Mouse (Mus musculus): ENCODE measurements at regions not wholly inside any gene's neighbourhood (a gene's known extent, or its start where the extent isn't known, plus 50 kb on each side); places are given as distances from the start of the nearest gene placed in this dataset.

GRCm38 (mm10) chr2:138838846-138839245 lies 582.5 kb downstream of the Btbd3 start:
- DNase-seq (ENCODE audit: low spot score) (no peak), ATAC-seq (ENCODE audit: extremely low read depth, insufficient number of reproducible peaks, low FRiP score, poor library complexity, severe bottlenecking) (no peak)
- Histone ChIP-seq H3K27me3 (ENCODE audit: insufficient read depth, low read length) (no peaks in the 10 kb centered on the region), H3K4me1 (ENCODE audit: insufficient read depth, low read depth, low read length) (no peaks in the 10 kb centered on the region), H3K9me3 (replicated peaks) (0 out of 2 replicates have a peak, but pooled peaks cover 2% of the 10 kb centered on the region), H3K36me3 (replicated peaks) (no peaks in the 10 kb centered on the region), H3K4me3 (ENCODE audit: low read depth, low read length) (no peak overlapping the region)
- TF ChIP-seq GATA1 (IDR thresholded peaks at IDR 0.05; ENCODE audit: borderline replicate concordance, low read length) (no peak), CTCF (IDR thresholded peaks at IDR 0.05; ENCODE audit: low read depth, low read length) (no peak), POLR2AphosphoS5 (IDR thresholded peaks at IDR 0.05; ENCODE audit: insufficient replicate concordance, low read depth, low read length) (no peak)

- no peaks in the 10 kb centered on the region for H3K4me1 ChIP-seq (ENCODE audit: insufficient read depth, low read depth, low read length)
- H3K4me3 ChIP-seq (ENCODE audit: low read depth, low read length) = no peak overlapping the region
- ATAC-seq (ENCODE audit: extremely low read depth, insufficient number of reproducible peaks, low FRiP score, poor library complexity, severe bottlenecking) (no peak), DNase-seq (ENCODE audit: low spot score) (no peak)
- no peaks in the 10 kb centered on the region; the same call in 1 of the 2 replicates for H3K9me3 ChIP-seq (replicated peaks)
- no peaks in the 10 kb centered on the region for H3K36me3 ChIP-seq (replicated peaks)
- H3K27me3 ChIP-seq (ENCODE audit: insufficient read depth, low read length) = no peaks in the 10 kb centered on the region
- no peak for TF ChIP-seq TAL1 (conservative IDR thresholded peaks at IDR 0.05; ENCODE audit: low read depth, low read length)
- TF ChIP-seq CTCF (IDR thresholded peaks at IDR 0.05; ENCODE audit: low read depth, low read length) = no peak
- TF ChIP-seq GATA1 (IDR thresholded peaks at IDR 0.05; ENCODE audit: borderline replicate concordance, low read length) = no peak
- no peak for TF ChIP-seq POLR2AphosphoS5 (IDR thresholded peaks at IDR 0.05; ENCODE audit: insufficient replicate concordance, low read depth, low read length)
- no peak for TF ChIP-seq GATA2 (IDR thresholded peaks at IDR 0.05; ENCODE audit: borderline replicate concordance, low read depth, low read length)
Observed at GRCm38 (mm10) chr2:138859121-138859520, 602.8 kb downstream of the Btbd3 start.

- Histone ChIP-seq H3K27me3 (ENCODE audit: insufficient read depth, low read length) (no peaks in the 10 kb centered on the region), H3K9me3 (replicated peaks) (no peaks in the 10 kb centered on the region; the same call in 1 of the 2 replicates), H3K4me1 (ENCODE audit: insufficient read depth, low read depth, low read length) (no peaks in the 10 kb centered on the region), H3K4me3 (ENCODE audit: low read depth, low read length) (no peak overlapping the region), H3K36me3 (replicated peaks) (no peaks in the 10 kb centered on the region)
- TF ChIP-seq TAL1 (conservative IDR thresholded peaks at IDR 0.05; ENCODE audit: low read depth, low read length) (no peak), GATA1 (IDR thresholded peaks at IDR 0.05; ENCODE audit: borderline replicate concordance, low read length) (no peak)
- DNase-seq (ENCODE audit: low spot score) = no peak
- no peak for ATAC-seq (ENCODE audit: extremely low read depth, insufficient number of reproducible peaks, low FRiP score, poor library complexity, severe bottlenecking)
Observed at GRCm38 (mm10) chr2:138896563-138896962, 597.1 kb upstream of the Sptlc3 start.

- no peaks in the 10 kb centered on the region for H3K27me3 ChIP-seq (ENCODE audit: insufficient read depth, low read length)
- TF ChIP-seq TAL1 (conservative IDR thresholded peaks at IDR 0.05; ENCODE audit: low read depth, low read length) (no peak), POLR2AphosphoS5 (IDR thresholded peaks at IDR 0.05; ENCODE audit: insufficient replicate concordance, low read depth, low read length) (no peak), GATA1 (IDR thresholded peaks at IDR 0.05; ENCODE audit: borderline replicate concordance, low read length) (no peak), GATA2 (IDR thresholded peaks at IDR 0.05; ENCODE audit: borderline replicate concordance, low read depth, low read length) (no peak), CTCF (IDR thresholded peaks at IDR 0.05; ENCODE audit: low read depth, low read length) (no peak)
- H3K4me1 ChIP-seq (ENCODE audit: insufficient read depth, low read depth, low read length) = no peaks in the 10 kb centered on the region
- DNase-seq (ENCODE audit: low spot score) (no peak), ATAC-seq (ENCODE audit: extremely low read depth, insufficient number of reproducible peaks, low FRiP score, poor library complexity, severe bottlenecking) (no peak)
- H3K9me3 ChIP-seq (replicated peaks) = no peaks in the 10 kb centered on the region; the same call in 1 of the 2 replicates
- no peaks in the 10 kb centered on the region for H3K36me3 ChIP-seq (replicated peaks)
- no peak overlapping the region for H3K4me3 ChIP-seq (ENCODE audit: low read depth, low read length)
Observed at GRCm38 (mm10) chr2:138897101-138897500, 596.6 kb upstream of the Sptlc3 start.

- Histone ChIP-seq H3K4me3 (ENCODE audit: low read depth, low read length) (no peak overlapping the region), H3K27me3 (ENCODE audit: insufficient read depth, low read length) (no peaks in the 10 kb centered on the region), H3K4me1 (ENCODE audit: insufficient read depth, low read depth, low read length) (no peaks in the 10 kb centered on the region), H3K36me3 (replicated peaks) (no peaks in the 10 kb centered on the region), H3K9me3 (replicated peaks) (no peaks in the 10 kb centered on the region)
- no peak for TF ChIP-seq CTCF (IDR thresholded peaks at IDR 0.05; ENCODE audit: low read depth, low read length)
- ATAC-seq (ENCODE audit: extremely low read depth, insufficient number of reproducible peaks, low FRiP score, poor library complexity, severe bottlenecking) (no peak), DNase-seq (ENCODE audit: low spot score) (no peak)
Observed at GRCm38 (mm10) chr2:138937165-138937564, 556.5 kb upstream of the Sptlc3 start.

GRCm38 (mm10) chr2:138939367-138939766 lies 554.3 kb upstream of the Sptlc3 start:
- no peak for ATAC-seq (ENCODE audit: extremely low read depth, insufficient number of reproducible peaks, low FRiP score, poor library complexity, severe bottlenecking)
- no peaks in the 10 kb centered on the region for H3K4me1 ChIP-seq (ENCODE audit: insufficient read depth, low read depth, low read length)
- TF ChIP-seq GATA1 (IDR thresholded peaks at IDR 0.05; ENCODE audit: borderline replicate concordance, low read length) = no peak
- TF ChIP-seq POLR2AphosphoS5 (IDR thresholded peaks at IDR 0.05; ENCODE audit: insufficient replicate concordance, low read depth, low read length) = no peak
- no peak for TF ChIP-seq CTCF (IDR thresholded peaks at IDR 0.05; ENCODE audit: low read depth, low read length)
- TF ChIP-seq TAL1 (conservative IDR thresholded peaks at IDR 0.05; ENCODE audit: low read depth, low read length) = no peak
- no peak for TF ChIP-seq GATA2 (IDR thresholded peaks at IDR 0.05; ENCODE audit: borderline replicate concordance, low read depth, low read length)
- no peak for DNase-seq (ENCODE audit: low spot score)
- no peak overlapping the region for H3K4me3 ChIP-seq (ENCODE audit: low read depth, low read length)
- H3K36me3 ChIP-seq (replicated peaks) = no peaks in the 10 kb centered on the region
- no peaks in the 10 kb centered on the region for H3K9me3 ChIP-seq (replicated peaks)
- H3K27me3 ChIP-seq (ENCODE audit: insufficient read depth, low read length) = no peaks in the 10 kb centered on the region

- no peak for ATAC-seq (ENCODE audit: extremely low read depth, insufficient number of reproducible peaks, low FRiP score, poor library complexity, severe bottlenecking)
- no peak for DNase-seq (ENCODE audit: low spot score)
- TF ChIP-seq CTCF (IDR thresholded peaks at IDR 0.05; ENCODE audit: low read depth, low read length) = no peak
- TF ChIP-seq TAL1 (conservative IDR thresholded peaks at IDR 0.05; ENCODE audit: low read depth, low read length) = no peak
- no peak for TF ChIP-seq POLR2AphosphoS5 (IDR thresholded peaks at IDR 0.05; ENCODE audit: insufficient replicate concordance, low read depth, low read length)
- no peak for TF ChIP-seq GATA1 (IDR thresholded peaks at IDR 0.05; ENCODE audit: borderline replicate concordance, low read length)
- TF ChIP-seq GATA2 (IDR thresholded peaks at IDR 0.05; ENCODE audit: borderline replicate concordance, low read depth, low read length) = no peak
- no peaks in the 10 kb centered on the region for H3K36me3 ChIP-seq (replicated peaks)
- no peaks in the 10 kb centered on the region for H3K4me1 ChIP-seq (ENCODE audit: insufficient read depth, low read depth, low read length)
- H3K9me3 ChIP-seq (replicated peaks) = peaks cover 5% of the 10 kb centered on the region; the same call in 1 of the 2 replicates
- no peak overlapping the region for H3K4me3 ChIP-seq (ENCODE audit: low read depth, low read length)
- H3K27me3 ChIP-seq (ENCODE audit: insufficient read depth, low read length) = no peaks in the 10 kb centered on the region
Observed at GRCm38 (mm10) chr2:138966110-138966790, 527.5 kb upstream of the Sptlc3 start.

Measured in G1E (cell line).